In genomic region chr2:117357939-117358338, GRCm38 (mm10) we compare ENCODE assay signal across 23 mouse cellular contexts. TPM values are rescaled to one million over a fixed set of nuclear protein-coding genes. Genes with fewer than 3 reads are reported as not detected.
DNase-seq lines count a peak whose midpoint lies in the region; ATAC-seq and TF ChIP-seq lines count a peak whose summit lies in the region.
"Had no signal": no experiment of that assay in that cellular context is flagged by ENCODE, and none has a peak within 500 bp of the region (broad histone marks: within the 10 kb centered on the region; RNA-seq: fewer than 3 reads in every experiment).

No protein-coding gene starts in this region.

- TF ChIP-seq CTCF in kidney, adult 2 months (conservative IDR thresholded peaks at IDR 0.05; ENCODE audit: insufficient read depth, insufficient read length, low read depth, low read length), result no peak
- TF ChIP-seq CTCF in CH12.LX (conservative IDR thresholded peaks at IDR 0.05 in 1 of 2, IDR thresholded peaks at IDR 0.05 in 1 of 2; ENCODE audit: low read depth in 2 of 2, low read length in 2 of 2), result no peak
- TF ChIP-seq CTCF in cerebellum, adult 2 months (IDR thresholded peaks at IDR 0.05; ENCODE audit: borderline replicate concordance, insufficient read depth, low read depth, low read length), result no peak

- peak overlapping the region; percentile 50 for H3K4me2 ChIP-seq in CH12.LX (ENCODE audit: insufficient read depth, low read depth, poor library complexity, severe bottlenecking)
- H3K4me2 ChIP-seq: embryonic facial prominence, embryonic 15.5 days; heart, embryonic 13.5 days; hindbrain, embryonic 12.5 days had no signal

- no peaks in the 10 kb centered on the region for H3K9me3 ChIP-seq in CH12.LX (replicated peaks; ENCODE audit: low read length)
- no peaks in the 10 kb centered on the region for H3K9me3 ChIP-seq in limb, embryonic 10.5 days (replicated peaks)
- H3K9me3 ChIP-seq: embryonic facial prominence, embryonic 15.5 days; forebrain, embryonic 10.5 days; heart, embryonic 13.5 days; hindbrain, embryonic 12.5 days had no signal

- H3K36me3 ChIP-seq in kidney, adult 2 months (ENCODE audit: control insufficient read depth, insufficient read depth, low read length), result no peaks in the 10 kb centered on the region
- H3K36me3 ChIP-seq in CH12.LX (replicated peaks in 1 of 2; ENCODE audit: control insufficient read depth in 1 of 2, insufficient read depth in 1 of 2, low read length in 1 of 2), result no peaks in the 10 kb centered on the region
- no peaks in the 10 kb centered on the region for H3K36me3 ChIP-seq in limb, embryonic 10.5 days
- H3K36me3 ChIP-seq: embryonic facial prominence, embryonic 15.5 days; forebrain, embryonic 10.5 days; heart, embryonic 13.5 days; hindbrain, embryonic 12.5 days had no signal

- H3K79me2 ChIP-seq in CH12.LX (replicated peaks; ENCODE audit: control insufficient read depth, extremely low read depth, insufficient read depth, poor library complexity, severe bottlenecking), result no peaks in the 10 kb centered on the region

- in situ Hi-C loops in CH12.LX (cut with MboI; ENCODE audit: low pct_ligation_motif_present, low pct_unique_long_range_greater_than_20kb, low sequenced_read_pairs), result no loop called here

- TF ChIP-seq EP300 in CH12.LX (IDR thresholded peaks at IDR 0.05; ENCODE audit: low read length), result no peak

- peak overlapping the region; percentile 56; the same call in 1 of the 2 replicates for H3K27ac ChIP-seq in kidney, adult 2 months (ENCODE audit: insufficient read depth, low read depth, low read length)
- H3K27ac ChIP-seq in CH12.LX (ENCODE audit: insufficient read depth, low read depth), result no peak overlapping the region
- no peak overlapping the region for H3K27ac ChIP-seq in limb, embryonic 10.5 days
- H3K27ac ChIP-seq in cerebellum, adult 2 months (ENCODE audit: insufficient read depth, low read length), result no peak overlapping the region
- H3K27ac ChIP-seq: embryonic facial prominence, embryonic 15.5 days; forebrain, embryonic 10.5 days; gastrocnemius, adult 2 months; heart, embryonic 13.5 days; hindbrain, embryonic 12.5 days; hindbrain, postnatal 0 days had no signal

- dilution Hi-C loops in CH12.LX (cut with MboI; ENCODE audit: extremely low pct_ligation_motif_present, extremely low pct_unique_long_range_greater_than_20kb, low sequenced_read_pairs), result no loop called here

- no peak for TF ChIP-seq POLR2A in kidney, adult 2 months (IDR thresholded peaks at IDR 0.05; ENCODE audit: low read depth, low read length)
- TF ChIP-seq POLR2A in CH12.LX (IDR thresholded peaks at IDR 0.05; ENCODE audit: low read depth, low read length), result no peak
- no peak for TF ChIP-seq POLR2A in cerebellum, adult 2 months (IDR thresholded peaks at IDR 0.05; ENCODE audit: borderline replicate concordance, insufficient read depth, low read length)

- ATAC-seq in monocyte, adult 5-6 weeks (replicated peaks; ENCODE audit: insufficient number of reproducible peaks, low FRiP score, low TSS enrichment, poor library complexity, severe bottlenecking), result 0 out of 2 replicates have a peak, but pooled peaks have one; percentile 47
- ATAC-seq: forebrain, embryonic 14.5 days; hindbrain, postnatal 0 days had no signal

- TF ChIP-seq RAD21 in CH12.LX (IDR thresholded peaks at IDR 0.05; ENCODE audit: low read depth, low read length), result no peak

- no peak for DNase-seq in kidney, adult 2 months
- no peak for DNase-seq in kidney, adult 8-10 months
- DNase-seq in CH12.LX (ENCODE audit: extremely low read depth), result no peak
- no peak for DNase-seq in limb, embryonic 10.5 days (ENCODE audit: low spot score)
- DNase-seq in adrenal gland, adult 8-10 months, result no peak
- DNase-seq in cerebellum, adult 2 months, result no peak
- DNase-seq: adrenal gland, postnatal 25 days; cerebellum, adult 18-20 months; cerebellum, postnatal 10 days; gastrocnemius, adult 2 months; gastrocnemius, postnatal 25 days; heart, adult 11 months; heart, postnatal 36 days had no signal

- H3K27me3 ChIP-seq in kidney, adult 2 months (replicated peaks; ENCODE audit: control insufficient read depth, insufficient read depth, low read length), result no peaks in the 10 kb centered on the region
- no peaks in the 10 kb centered on the region for H3K27me3 ChIP-seq in CH12.LX (replicated peaks)
- no peaks in the 10 kb centered on the region for H3K27me3 ChIP-seq in limb, embryonic 10.5 days (ENCODE audit: low read depth, poor library complexity, severe bottlenecking)
- H3K27me3 ChIP-seq in cerebellum, adult 2 months (ENCODE audit: control insufficient read depth, insufficient read depth, low read length), result peaks cover 4% of the 10 kb centered on the region; the same call in 1 of the 2 replicates
- H3K27me3 ChIP-seq: embryonic facial prominence, embryonic 15.5 days; heart, embryonic 13.5 days; hindbrain, embryonic 12.5 days had no signal

- H3K9ac ChIP-seq in CH12.LX (ENCODE audit: insufficient read depth, low read depth), result no peak overlapping the region
- H3K9ac ChIP-seq: embryonic facial prominence, embryonic 15.5 days; heart, embryonic 13.5 days; hindbrain, embryonic 12.5 days had no signal

- no peaks in the 10 kb centered on the region for H3K4me1 ChIP-seq in kidney, adult 2 months (ENCODE audit: control insufficient read depth, insufficient read depth, low read length)
- peaks cover 3 to 59% of the 10 kb centered on the region in 2 experiments; a peak in 3 of 4 replicates for H3K4me1 ChIP-seq in CH12.LX (ENCODE audit: control insufficient read depth in 1 of 2, insufficient read depth in 2 of 2)
- no peaks in the 10 kb centered on the region for H3K4me1 ChIP-seq in limb, embryonic 10.5 days
- no peaks in the 10 kb centered on the region for H3K4me1 ChIP-seq in cerebellum, adult 2 months (ENCODE audit: control insufficient read depth, insufficient read depth, low read length)
- H3K4me1 ChIP-seq: embryonic facial prominence, embryonic 15.5 days; heart, embryonic 13.5 days had no signal

- H3K4me3 ChIP-seq in kidney, adult 2 months (ENCODE audit: insufficient read depth, low read depth, low read length), result no peak overlapping the region
- no peak overlapping the region for H3K4me3 ChIP-seq in CH12.LX (replicated peaks in 1 of 3; ENCODE audit: low read depth in 2 of 3, low read length in 2 of 3, poor library complexity in 1 of 3)
- H3K4me3 ChIP-seq in limb, embryonic 10.5 days, result no peak overlapping the region
- H3K4me3 ChIP-seq in cerebellum, adult 2 months (replicated peaks; ENCODE audit: insufficient read depth, low read depth, low read length), result no peak overlapping the region
- H3K4me3 ChIP-seq: embryonic facial prominence, embryonic 15.5 days; erythroblast, embryonic 14.5 days; forebrain, embryonic 10.5 days; gastrocnemius, adult 2 months; heart, embryonic 13.5 days; hindbrain, embryonic 12.5 days had no signal

TF ChIP-seq in CH12.LX, 34 proteins besides CTCF, POLR2A, EP300 and RAD21:
- TF ChIP-seq MYC (IDR thresholded peaks at IDR 0.05; ENCODE audit: low read depth, low read length), result no peak
- no peak for TF ChIP-seq JUND (conservative IDR thresholded peaks at IDR 0.05; ENCODE audit: low read depth, low read length)
- no peak for TF ChIP-seq GABPA (IDR thresholded peaks at IDR 0.05; ENCODE audit: insufficient replicate concordance, low read depth, low read length)
- TF ChIP-seq KAT2A (IDR thresholded peaks at IDR 0.05; ENCODE audit: insufficient replicate concordance, low read length), result no peak

RNA-seq across cellular contexts. Expression of gene Rasgrp1, which starts 15.1 kb away (rescaled TPM):
- 2.3 and 3.2 TPM in 2 replicates for polyA plus RNA-seq in kidney, adult 2 months (2012; rRNA removed)
- 0.13 and 0.42 TPM in 2 replicates for total RNA-seq in CH12.LX (2012; rRNA removed)
- 0.38 and 0.51 TPM in 2 replicates for total RNA-seq in CH12.LX (2014; rRNA removed)
- 0.83 and 0.85 TPM in 2 replicates for polyA plus RNA-seq in CH12.LX (2012; ENCODE audit: insufficient read length, low read depth)
- total RNA-seq in monocyte, adult 5-6 weeks (2017), result 51.1 to 76.6 TPM (median 54.2 TPM) in 3 replicates
- polyA plus RNA-seq in limb, embryonic 10.5 days (2016; fragmentation: Nextera tagmentation; extraction: Ambion mirVana), result 0.21 and 0.40 TPM in 2 replicates
- total RNA-seq in adrenal gland, adult 8-10 months (2022), result 1 to 10 TPM in 2 of 4 experiments, under 1 TPM in 2; 0.67 to 2.0 (median 0.90) TPM
- 19.1 and 21.1 TPM in 2 replicates for polyA plus RNA-seq in cerebellum, adult 2 months (2012; rRNA removed)
- total RNA-seq: MEL had no signal
- polyA plus RNA-seq: C2C12; erythroblast, embryonic 14.5 days had no signal
